ENCODE assay signal across 23 mouse cellular contexts in the genomic region with DNA sequence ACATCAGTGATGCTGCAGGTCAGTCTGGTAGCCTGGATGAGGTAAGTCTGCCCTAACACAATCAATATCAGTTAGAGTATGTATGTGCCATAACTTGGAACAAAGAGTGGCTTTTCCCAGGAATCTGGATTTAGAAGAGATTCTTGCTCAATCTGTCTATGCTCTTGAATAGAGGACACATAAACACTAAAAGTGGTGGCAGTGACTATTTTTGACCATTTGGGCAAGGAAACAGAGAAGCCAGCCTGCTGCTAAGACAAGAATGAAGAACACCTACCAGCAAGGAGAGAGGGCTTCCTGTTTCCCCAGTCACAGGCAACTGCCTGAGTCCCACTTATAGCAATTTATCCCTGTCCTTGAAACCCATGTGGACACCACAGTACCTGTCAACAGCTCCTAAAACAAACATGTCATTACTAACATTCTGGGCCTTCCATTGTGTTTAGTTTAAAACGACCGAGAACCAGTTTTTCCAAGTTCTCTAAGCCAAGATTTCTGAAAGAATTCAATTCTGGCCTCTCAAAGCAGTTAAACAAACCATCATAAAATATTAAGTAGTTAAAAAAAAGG. TPM values are rescaled to one million over a fixed set of nuclear protein-coding genes. Genes with fewer than 3 reads are reported as not detected.
DNase-seq lines count a peak whose midpoint lies in the region; ATAC-seq and TF ChIP-seq lines count a peak whose summit lies in the region.
"Had no signal": no experiment of that assay in that cellular context is flagged by ENCODE, and none has a peak within 500 bp of the region (broad histone marks: within the 10 kb centered on the region; RNA-seq: fewer than 3 reads in every experiment).

No protein-coding gene starts in this region.

- H3K4me1 ChIP-seq in heart, embryonic 14.5 days (ENCODE audit: control insufficient read depth in 2 of 2, insufficient read depth in 2 of 2, low read length in 2 of 2), result peaks cover 0 to 11% of the 10 kb centered on the region in 2 experiments; a peak in 2 of 4 replicates
- H3K4me1 ChIP-seq in lung, embryonic 14.5 days (ENCODE audit: insufficient read depth), result no peaks in the 10 kb centered on the region
- H3K4me1 ChIP-seq: embryonic facial prominence, embryonic 13.5 days; forebrain, embryonic 13.5 days; hindbrain, embryonic 13.5 days had no signal

- TF ChIP-seq CTCF in lung, embryonic 14.5 days (IDR thresholded peaks at IDR 0.05; ENCODE audit: low read depth), result no peak

- ATAC-seq in frontal cortex, adult (ENCODE audit: low TSS enrichment), result peak; percentile 91
- ATAC-seq in heart, embryonic 14.5 days (ENCODE audit: insufficient number of reproducible peaks, insufficient read depth, low FRiP score, low read depth), result no peak
- peak; percentile 63; the same call in 1 of the 2 replicates for ATAC-seq in lung, embryonic 14.5 days (ENCODE audit: insufficient read depth)
- ATAC-seq in megakaryocyte, adult 5-6 weeks (ENCODE audit: poor library complexity, severe bottlenecking), result no peak
- ATAC-seq: forebrain, embryonic 13.5 days; forebrain, postnatal 0 days; hindbrain, postnatal 0 days had no signal

- H3K27me3 ChIP-seq in heart, embryonic 14.5 days (ENCODE audit: control insufficient read depth, insufficient read depth, low read length), result no peaks in the 10 kb centered on the region
- no peaks in the 10 kb centered on the region for H3K27me3 ChIP-seq in lung, embryonic 14.5 days (ENCODE audit: insufficient read depth, low read length)
- H3K27me3 ChIP-seq: embryonic facial prominence, embryonic 13.5 days; forebrain, embryonic 13.5 days; hindbrain, embryonic 13.5 days had no signal

- H3K9ac ChIP-seq in heart, embryonic 14.5 days (ENCODE audit: low read length), result no peak overlapping the region
- no peak overlapping the region for H3K9ac ChIP-seq in lung, embryonic 14.5 days
- H3K9ac ChIP-seq: embryonic facial prominence, embryonic 13.5 days; forebrain, embryonic 13.5 days; forebrain, postnatal 0 days; hindbrain, embryonic 13.5 days had no signal

- WGBS in heart, embryonic 14.5 days, result 32% methylated on average over 2 of the region's 2 CpGs
- WGBS in lung, embryonic 14.5 days, result 12% methylated on average over 2 of the region's 2 CpGs

- H3K9me3 ChIP-seq in heart, embryonic 14.5 days (ENCODE audit: control insufficient read depth, low read length), result no peaks in the 10 kb centered on the region
- H3K9me3 ChIP-seq in lung, embryonic 14.5 days (ENCODE audit: low read depth, low read length), result no peaks in the 10 kb centered on the region
- H3K9me3 ChIP-seq: embryonic facial prominence, embryonic 13.5 days; forebrain, embryonic 13.5 days; hindbrain, embryonic 13.5 days had no signal

- peak overlapping the region; percentile 69 to 81 for H3K27ac ChIP-seq in heart, embryonic 14.5 days (replicated peaks in 1 of 2; ENCODE audit: control insufficient read depth in 1 of 2, insufficient read depth in 1 of 2, low read depth in 2 of 2, low read length in 2 of 2)
- no peak overlapping the region for H3K27ac ChIP-seq in lung, embryonic 14.5 days (ENCODE audit: low read depth)
- H3K27ac ChIP-seq: embryonic facial prominence, embryonic 13.5 days; forebrain, embryonic 13.5 days; hindbrain, embryonic 13.5 days; hindbrain, postnatal 0 days had no signal

- no peak overlapping the region for H3K4me3 ChIP-seq in heart, embryonic 14.5 days (ENCODE audit: control insufficient read depth in 1 of 2, insufficient read depth in 1 of 2, low read depth in 1 of 2, low read length in 2 of 2)
- H3K4me3 ChIP-seq in lung, embryonic 14.5 days (ENCODE audit: low read depth, low read length), result no peak overlapping the region
- H3K4me3 ChIP-seq: embryonic facial prominence, embryonic 13.5 days; forebrain, embryonic 13.5 days; hindbrain, embryonic 13.5 days had no signal

- H3K4me2 ChIP-seq in heart, embryonic 14.5 days (ENCODE audit: low read length), result no peak overlapping the region
- no peak overlapping the region for H3K4me2 ChIP-seq in lung, embryonic 14.5 days
- H3K4me2 ChIP-seq: embryonic facial prominence, embryonic 13.5 days; forebrain, embryonic 13.5 days; hindbrain, embryonic 13.5 days had no signal

- H3K36me3 ChIP-seq in heart, embryonic 14.5 days (ENCODE audit: control insufficient read depth, insufficient read depth, low read length), result no peaks in the 10 kb centered on the region
- H3K36me3 ChIP-seq in lung, embryonic 14.5 days (ENCODE audit: insufficient read depth), result no peaks in the 10 kb centered on the region
- H3K36me3 ChIP-seq: embryonic facial prominence, embryonic 13.5 days; hindbrain, embryonic 13.5 days had no signal

- no peak for DNase-seq in frontal cortex, postnatal 25 days (ENCODE audit: low spot score in 2 of 2)
- no peak for DNase-seq in heart, adult 18-20 months
- DNase-seq in lung, embryonic 14.5 days, result peak; percentile 42
- no peak for DNase-seq in lung, adult 18-20 months
- DNase-seq: adrenal gland, postnatal 10 days; cerebellum, adult 11-12 months; cerebellum, adult 9-10 months; cerebellum, postnatal 25 days; forebrain, postnatal 0 days; gastrocnemius, postnatal 36 days; heart, adult 11 months; kidney, adult 11 months had no signal

RNA-seq across cellular contexts. Expression of gene Slc35f4, which starts 10.7 kb away (rescaled TPM):
- polyA plus RNA-seq in heart, embryonic 14.5 days (2014; fragmentation: Nextera tagmentation; extraction: Ambion mirVana), result 0.18 TPM in 1 of 2 replicates, not detected in the other
- total RNA-seq in heart, adult 18-20 months (2021), result not detected
- polyA plus RNA-seq in lung, embryonic 14.5 days (2014; fragmentation: Nextera tagmentation; extraction: Ambion mirVana), result 0.11 TPM in 1 of 2 replicates, not detected in the other
- not detected in 2 replicates for total RNA-seq in megakaryocyte, adult 5-6 weeks (2015)
- total RNA-seq in megakaryocyte, adult 5-6 weeks (2017), result not detected in 2 replicates
- total RNA-seq: adrenal gland, postnatal 10 days; gastrocnemius, adult 8-10 months; gastrocnemius, postnatal 36 days; hematopoietic stem cell, adult 5-6 weeks; MEL had no signal
- polyA plus RNA-seq: C2C12; embryonic facial prominence, embryonic 13.5 days had no signal

Comparison
In these comparisons a context has a peak if more than half of its experiments do, and no peak if none do; other contexts are left out.
1. ATAC-seq: peak in frontal cortex, adult (single experiment) and lung, embryonic 14.5 days (single experiment); none in heart, embryonic 14.5 days (single experiment) and megakaryocyte, adult 5-6 weeks (single experiment).